Mouse (Mus musculus) layer of hippocampus, adult 2 months (tissue): Measurements from ENCODE around the gene 1500011B03Rik. TPM values are rescaled to one million over a fixed set of nuclear protein-coding genes. Genes with fewer than 3 reads are reported as not detected.

Experiments
- DNase-seq, 2 experiments: peaks; one replicate each; pipeline ENCODE4 v3.0.0; 2022; ENCODE audit warnings: low spot score in 2 of 2
- H3K27ac ChIP-seq: fragments of 200-600 bp; 2 replicates; pipeline ENCODE4 v1.8.1; 2022
- H3K4me3 ChIP-seq: fragments of 200-600 bp; 2 replicates; pipeline ENCODE4 v1.8.1; 2022; ENCODE audit warnings: mild to moderate bottlenecking
- CTCF ChIP-seq: fragments of 200-600 bp; conservative IDR thresholded peaks from 2 replicates; pipeline ENCODE4 v1.8.1; 2022; ENCODE audit warnings: antibody characterized with exemption, mild to moderate bottlenecking, moderate library complexity
- microRNA-seq, 2 experiments: library from miRNA; unstranded; fragments of <30 nt; microRNA quantifications; one replicate each; pipeline ENCODE4 v1.2.0; 2021
- total RNA-seq, 2 experiments: library from RNA; stranded (reverse); gene quantifications; 2 replicates each; pipeline ENCODE4 v1.2.3; 2021

Gene 1500011B03Rik
- total RNA-seq, 2 experiments from 2014 or later = 136 to 154 TPM

DNA sequence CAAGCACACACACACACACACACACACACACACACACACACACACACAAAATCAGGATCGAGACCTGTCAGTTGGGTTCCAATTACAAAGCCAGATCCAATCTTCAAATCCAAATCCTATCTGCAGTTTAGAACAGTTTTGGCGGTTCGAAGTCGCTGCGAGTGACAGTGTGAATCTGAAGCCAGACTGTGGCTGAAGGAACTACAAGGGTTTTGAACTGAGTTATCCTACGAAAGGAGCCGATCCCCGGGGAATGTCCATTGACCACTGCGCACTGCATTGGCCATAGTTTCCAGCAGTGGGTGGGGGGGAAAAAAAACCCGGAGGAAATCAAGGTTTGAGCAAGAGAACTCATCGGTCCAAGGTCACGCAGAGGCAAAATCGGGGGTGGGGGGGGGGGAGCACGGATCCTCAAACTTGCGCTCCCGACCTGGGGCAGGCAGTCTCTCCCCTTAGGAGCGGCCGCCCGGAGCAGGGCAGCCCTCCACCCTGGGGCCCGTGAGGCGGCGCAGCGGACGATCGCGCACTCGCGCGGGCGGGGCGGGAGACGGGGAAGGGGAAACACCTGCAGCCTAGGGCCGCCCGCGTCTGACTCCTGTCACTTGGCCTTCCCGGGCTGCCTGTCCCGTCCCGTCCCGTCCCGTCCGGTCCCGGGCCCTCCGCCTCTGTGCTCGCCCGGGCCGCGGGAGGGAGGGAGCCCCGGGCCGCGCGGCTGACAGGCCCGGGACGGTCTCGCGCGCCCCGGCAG lies 50.6 kb downstream of the 1500011B03Rik start:
- TF ChIP-seq CTCF = no peak
- peak overlapping the region; percentile 100 for H3K27ac ChIP-seq
- DNase-seq = no peak
- H3K4me3 ChIP-seq = peak overlapping the region; percentile 95

DNA sequence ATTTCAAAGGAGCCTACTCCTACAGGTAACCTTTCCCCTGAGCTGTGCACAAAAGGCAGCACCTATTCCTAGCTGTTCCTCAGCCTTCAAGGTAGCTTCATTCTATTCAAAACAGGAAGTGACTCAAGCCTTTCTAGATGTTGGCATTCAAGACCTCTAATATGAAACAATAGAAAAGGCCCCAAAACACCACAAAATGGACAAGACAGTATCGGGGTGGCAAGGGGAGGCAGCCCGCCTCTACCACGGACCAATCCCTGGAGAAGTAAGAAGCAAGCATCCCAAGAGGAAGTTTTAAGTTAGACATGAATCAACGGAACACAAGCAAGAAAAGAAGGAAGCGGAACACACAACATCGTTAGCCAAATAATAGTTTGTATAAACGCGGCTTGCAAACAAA lies 51.5 kb downstream of the 1500011B03Rik start:
- peak overlapping the region; percentile 61 for H3K27ac ChIP-seq

DNA sequence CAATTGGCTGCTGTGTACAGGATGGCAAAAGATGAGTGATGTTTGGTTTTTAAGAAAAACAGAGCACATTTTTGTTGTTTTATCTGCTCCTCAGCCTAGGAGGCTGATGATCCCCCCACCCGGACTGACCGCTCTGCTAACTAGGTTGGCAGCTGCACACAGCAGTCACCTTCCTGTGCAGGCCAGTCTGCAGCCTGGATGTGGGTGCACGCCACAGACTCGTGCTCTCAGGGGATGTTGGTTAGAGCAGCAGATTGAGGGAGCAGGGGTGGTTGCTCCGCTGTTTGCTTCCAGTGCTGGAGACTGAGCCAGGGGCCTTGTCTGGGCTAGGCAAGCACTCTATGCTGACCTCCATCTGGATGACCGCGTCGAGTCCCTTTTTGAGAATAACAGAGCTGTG lies 53.5 kb downstream of the 1500011B03Rik start:
- Histone ChIP-seq H3K27ac (peak overlapping the region; percentile 25; the same call in 1 of the 2 replicates), H3K4me3 (no peak overlapping the region)
- no peak for TF ChIP-seq CTCF
- no peak for DNase-seq

More for the DNA sequence above, 51.5 kb downstream of the 1500011B03Rik start:
- no peak for DNase-seq
- H3K4me3 ChIP-seq = peak overlapping the region; percentile 95
- no peak for TF ChIP-seq CTCF

DNA sequence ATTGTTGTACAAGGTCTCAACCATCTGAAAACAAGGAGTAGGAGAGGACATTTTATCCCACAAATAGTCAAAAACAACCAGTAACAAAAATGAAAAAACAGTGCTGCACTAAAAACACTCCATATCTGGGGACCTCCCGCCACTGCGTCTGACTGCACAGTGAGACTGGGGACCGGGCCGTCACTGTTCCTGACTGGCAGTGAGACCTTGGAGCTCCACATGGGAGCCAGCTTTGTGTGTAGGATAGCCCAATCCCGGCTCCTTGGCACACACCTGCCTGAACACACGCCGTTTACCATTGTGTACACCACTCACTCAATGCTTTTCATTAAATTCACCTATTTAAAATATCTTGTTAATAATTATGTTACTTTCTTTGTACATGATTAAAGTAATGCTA lies 56.1 kb downstream of the 1500011B03Rik start:
- H3K27ac ChIP-seq = no peak overlapping the region
- no peak for TF ChIP-seq CTCF

DNA sequence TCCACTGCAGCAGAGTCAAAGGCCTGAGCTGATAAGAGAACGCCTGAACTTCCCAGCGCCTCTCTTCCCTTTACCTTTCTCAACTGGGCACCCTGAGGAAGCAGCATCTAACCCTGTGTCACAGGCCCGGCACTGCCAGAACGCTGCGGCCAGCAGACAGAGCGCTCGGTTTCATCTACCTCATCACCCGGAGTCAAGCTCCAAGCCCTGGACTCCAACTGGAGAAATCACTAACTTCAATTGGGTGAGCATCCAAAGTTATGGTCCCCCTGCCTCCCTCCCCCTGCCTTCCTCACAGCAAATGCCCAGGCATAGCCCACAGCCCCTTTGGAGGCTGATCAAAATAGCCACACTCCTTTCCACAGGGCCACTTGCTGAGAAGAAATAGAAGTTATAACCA lies 56.6 kb downstream of the 1500011B03Rik start:
- no peak for TF ChIP-seq CTCF
- no peak for DNase-seq
- no peak overlapping the region for H3K4me3 ChIP-seq
- H3K27ac ChIP-seq = no peak overlapping the region

More for the DNA sequence above, 56.1 kb downstream of the 1500011B03Rik start:
- H3K4me3 ChIP-seq = no peak overlapping the region
- no peak for DNase-seq

DNA sequence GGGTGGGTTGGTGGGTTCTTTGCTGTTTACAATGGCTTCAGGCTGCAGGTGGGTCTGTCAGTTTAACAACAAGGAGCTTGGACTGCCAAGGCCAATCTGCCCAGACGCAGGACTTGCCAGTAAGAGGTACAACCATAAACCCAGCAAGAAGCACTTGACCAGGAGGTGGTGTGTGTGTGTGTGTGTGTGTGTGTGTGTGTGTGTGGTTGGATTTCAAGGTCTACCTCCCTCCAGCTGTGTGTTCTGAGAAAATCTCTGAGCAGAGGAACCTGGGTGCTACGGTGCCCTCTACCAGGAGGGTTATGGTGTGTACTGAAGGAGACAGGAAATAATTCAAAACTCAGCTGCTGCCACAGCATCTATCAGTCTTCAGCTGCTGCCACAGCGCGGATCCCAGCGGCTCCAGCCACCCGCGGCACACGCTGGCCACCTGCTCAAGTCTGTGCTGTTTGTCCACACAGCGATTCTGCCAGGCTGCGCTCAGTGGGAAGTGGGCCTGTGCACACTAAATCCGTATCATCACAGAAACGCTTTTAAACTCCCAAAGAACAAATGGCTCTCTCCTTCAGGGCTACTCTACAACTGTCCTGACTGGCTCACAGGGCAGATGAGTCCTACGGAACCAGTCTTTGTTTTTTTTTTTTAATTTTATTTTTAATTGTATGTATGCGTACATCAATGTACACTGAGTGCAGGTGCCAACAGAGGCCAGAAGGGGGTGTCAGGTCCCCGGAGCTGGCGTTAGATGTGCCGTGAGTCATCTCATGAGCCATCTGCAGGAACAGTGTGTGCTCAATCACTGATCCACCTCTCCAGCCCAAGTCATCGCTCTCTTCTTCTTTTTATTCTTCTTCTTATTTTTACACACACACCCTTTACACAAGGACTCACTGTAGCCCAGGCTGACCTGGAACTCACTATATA lies 58.2 kb downstream of the 1500011B03Rik start:
- TF ChIP-seq CTCF = peak; percentile 67
- peak overlapping the region; percentile 14; the same call in 1 of the 2 replicates for H3K27ac ChIP-seq
- DNase-seq = no peak
- no peak overlapping the region for H3K4me3 ChIP-seq

DNA sequence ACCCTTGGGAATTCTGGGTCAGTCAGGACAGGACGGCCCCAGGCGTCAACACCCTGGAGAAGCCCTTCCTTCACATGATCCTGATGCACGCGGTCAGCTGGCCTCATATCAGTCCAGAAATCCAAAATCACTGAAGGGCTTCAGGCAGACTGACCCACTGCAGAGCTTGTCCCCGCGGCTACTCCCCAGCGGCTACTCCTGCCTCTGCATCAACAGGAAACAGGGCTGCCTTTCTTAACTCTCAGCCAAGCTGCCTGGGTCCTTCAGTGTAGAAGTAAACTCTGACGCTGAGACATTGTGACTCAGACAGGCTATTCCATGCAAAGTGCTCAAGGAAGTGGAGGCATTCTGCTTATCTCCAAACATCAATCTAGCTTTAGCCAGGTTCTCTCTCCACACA lies 61.3 kb downstream of the 1500011B03Rik start:
- no peak for TF ChIP-seq CTCF
- no peak overlapping the region for H3K27ac ChIP-seq
- DNase-seq = no peak
- H3K4me3 ChIP-seq = no peak overlapping the region

DNA sequence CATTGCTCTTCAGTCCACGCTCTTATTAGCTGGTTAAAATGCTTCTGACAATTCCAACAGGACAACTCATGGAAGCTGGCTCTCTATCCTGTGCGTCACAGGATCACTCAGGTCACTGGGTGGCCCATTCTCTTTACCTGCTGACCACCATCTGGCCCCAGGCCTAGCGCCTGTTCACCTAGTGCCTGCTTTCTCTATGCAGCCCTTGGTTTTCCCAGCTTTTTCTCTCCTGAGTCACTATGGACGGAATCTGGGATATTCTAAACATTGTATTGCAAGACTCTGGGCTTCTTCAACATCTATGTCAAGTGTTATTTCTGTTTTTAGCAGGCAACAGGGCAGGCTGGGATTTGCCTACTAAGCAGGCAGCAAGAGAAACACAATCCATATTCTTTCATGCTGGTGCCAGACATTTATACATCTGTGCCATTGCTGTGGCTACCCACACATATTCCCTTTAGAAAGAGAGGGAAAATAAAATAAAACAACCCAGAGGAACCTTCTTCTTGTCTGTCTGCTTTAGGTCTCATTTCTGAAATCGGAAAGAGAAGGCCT lies 63.7 kb downstream of the 1500011B03Rik start:
- H3K27ac ChIP-seq = no peak overlapping the region
- H3K4me3 ChIP-seq = no peak overlapping the region
- no peak for DNase-seq
- TF ChIP-seq CTCF = no peak

Small RNA genes within 50 kb of the gene (microRNA-seq; reads per million reads assigned to microRNA genes)
- 3.5 to 5.7 reads per million in 2 experiments for gene Mir6240

Other genes starting within 250 kb of the 1500011B03Rik start
- gene Trpv4, start 165.0 kb downstream of the 1500011B03Rik start, total RNA-seq = 1 to 10 TPM; 2.0 to 2.3 TPM
- gene Gltp, start 132.5 kb downstream of the 1500011B03Rik start, total RNA-seq = 10 to 100 TPM; 23.6 to 27.3 TPM
- 10 to 100 TPM; 12.7 to 19.3 TPM for gene Tchp, start 115.7 kb downstream of the 1500011B03Rik start, total RNA-seq
- 10 to 100 TPM; 39.6 to 48.8 TPM for gene Ankrd13a, start 48.8 kb downstream of the 1500011B03Rik start, total RNA-seq
- gene Git2, start 48.0 kb downstream of the 1500011B03Rik start, total RNA-seq = 10 to 100 TPM; 45.7 to 47.5 TPM
- gene 4930519G04Rik, start 30.2 kb upstream of the 1500011B03Rik start, total RNA-seq = not detected
- gene Gm9936, start 35.2 kb upstream of the 1500011B03Rik start, total RNA-seq = under 1 TPM; 0.51 to 0.59 TPM
- 1 to 10 TPM; 2.2 to 2.9 TPM for gene Oasl2, start 73.5 kb upstream of the 1500011B03Rik start, total RNA-seq
- not detected for gene Oasl1, start 99.8 kb upstream of the 1500011B03Rik start, total RNA-seq
- 100 to 1,000 TPM; 184 to 196 TPM for gene 2210016L21Rik, start 118.7 kb upstream of the 1500011B03Rik start, total RNA-seq
- gene Hnf1a, start 147.6 kb upstream of the 1500011B03Rik start, total RNA-seq = not detected
- gene Sppl3, start 187.7 kb upstream of the 1500011B03Rik start, total RNA-seq = 10 to 100 TPM; 75.2 to 76.2 TPM